Mouse (Mus musculus): Measurements from ENCODE around the gene Gmeb2. TPM values are rescaled to one million over a fixed set of nuclear protein-coding genes. Genes with fewer than 3 reads are reported as not detected.
A peak's percentile ranks its signal among the peaks of the same experiment; 100 is the strongest.

The Gmeb2 gene
- total RNA-seq, 2 experiments from 2014 or later: 14.8 to 15.2 TPM

DNA sequence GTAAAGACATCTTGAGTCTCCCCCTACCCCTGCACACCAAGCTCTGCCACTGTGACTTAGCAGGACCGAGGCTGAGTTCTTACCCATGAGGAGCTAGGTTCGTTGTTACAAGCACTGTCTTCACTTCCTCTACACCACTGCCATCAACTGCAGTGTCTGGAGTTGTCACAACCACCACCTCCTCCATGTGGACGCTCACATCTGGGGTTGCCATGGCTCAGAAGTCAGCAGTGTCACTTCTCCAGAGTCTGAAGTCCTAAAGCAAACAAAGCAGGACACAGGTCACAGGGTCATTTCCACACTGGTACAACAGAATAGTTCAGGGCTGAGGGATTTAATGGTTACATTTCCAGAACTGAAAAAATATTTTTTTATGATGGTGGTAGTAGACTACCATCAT lies 10.0 kb downstream of the Gmeb2 start:
- no peak for DNase-seq (ENCODE audit: low spot score in 2 of 2)

- peak in 1 of 2 experiments; percentile 10 for DNase-seq (ENCODE audit: low spot score in 2 of 2)
Measured at GRCm38 (mm10) chr2:181276766-181277165, 11.1 kb downstream of the Gmeb2 start.

- no peak for DNase-seq (ENCODE audit: low spot score in 2 of 2)
Measured at GRCm38 (mm10) chr2:181274639-181275038, 13.2 kb downstream of the Gmeb2 start.

DNA sequence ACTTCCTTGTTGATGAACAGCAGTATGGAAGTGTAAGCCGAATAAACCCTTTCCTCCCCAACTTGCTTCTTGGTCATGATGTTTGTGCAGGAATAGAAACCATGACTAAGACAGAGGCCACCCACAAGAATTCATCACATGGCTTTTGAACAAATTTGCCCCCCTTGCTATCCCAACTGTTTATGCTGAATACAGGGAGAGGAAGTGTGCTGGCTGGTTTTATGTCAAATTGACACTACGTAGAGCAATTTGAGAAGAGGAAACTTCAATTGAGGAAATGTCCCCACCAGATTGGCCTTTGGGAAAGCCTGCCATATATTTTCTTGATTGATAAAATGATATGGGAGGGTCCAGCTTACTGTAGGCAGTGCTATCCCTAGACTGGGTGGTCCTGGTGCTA lies 14.0 kb downstream of the Gmeb2 start:
- DNase-seq (ENCODE audit: low spot score in 2 of 2): no peak

DNA sequence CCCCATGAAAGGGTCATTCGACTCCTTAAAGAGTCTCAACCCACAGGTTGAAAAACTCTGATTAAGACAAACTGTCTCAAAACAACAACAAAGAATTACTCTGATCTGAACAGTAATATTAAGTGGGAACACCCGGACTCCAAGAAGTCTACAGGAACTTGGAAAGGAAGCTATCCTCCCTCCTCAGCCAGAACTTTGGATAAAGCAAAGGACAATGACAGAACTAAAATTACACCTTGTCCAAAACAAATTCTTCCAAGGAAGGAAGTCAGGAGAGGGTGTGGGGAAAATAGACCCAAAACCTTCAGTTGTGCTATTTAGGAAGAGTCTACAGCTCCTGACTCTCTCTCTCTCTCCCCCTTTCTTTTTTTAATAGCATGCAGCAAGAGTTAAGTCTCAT lies 15.7 kb downstream of the Gmeb2 start:
- no peak for DNase-seq (ENCODE audit: low spot score in 2 of 2)

DNA sequence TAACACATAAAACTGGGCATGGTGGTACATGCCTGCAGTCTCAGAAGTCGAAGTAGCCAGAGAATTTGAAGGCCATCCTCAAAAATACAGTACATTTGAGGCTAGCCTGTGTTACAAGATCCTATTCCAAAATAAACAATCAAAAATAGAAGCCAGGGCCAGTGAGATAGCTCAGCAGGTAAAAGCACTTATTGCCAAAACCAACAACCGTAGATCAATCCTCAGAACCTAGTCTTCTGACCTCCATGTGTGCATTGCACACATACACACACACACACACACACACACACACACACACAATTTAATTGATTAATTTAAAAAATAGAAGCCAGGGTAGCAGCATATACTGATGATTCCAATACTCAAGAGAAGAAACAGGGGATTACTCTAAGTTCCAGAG lies 21.0 kb downstream of the Gmeb2 start:
- no peak for DNase-seq (ENCODE audit: low spot score in 2 of 2)

DNA sequence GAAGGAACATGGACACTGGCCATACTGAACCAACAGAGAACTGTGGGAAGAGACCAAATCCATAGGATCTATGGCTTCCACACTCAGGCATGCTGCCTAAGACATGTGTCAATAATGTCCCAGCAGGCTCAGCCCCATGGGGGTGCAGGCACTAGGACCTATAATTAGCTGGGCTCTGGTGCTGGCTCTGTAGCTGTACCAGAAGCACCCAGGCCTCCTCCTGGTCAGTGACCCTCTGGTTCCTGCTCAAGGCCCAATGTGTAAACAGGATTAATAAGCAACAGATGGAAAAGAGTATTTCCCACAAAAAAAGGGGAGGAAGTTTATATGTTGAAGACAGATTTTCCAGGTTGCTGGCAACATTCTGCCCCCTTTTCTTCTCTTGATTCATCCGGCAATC lies 34.6 kb downstream of the Gmeb2 start:
- no peak for DNase-seq (ENCODE audit: low spot score in 2 of 2)

- DNase-seq (ENCODE audit: low spot score in 2 of 2): no peak
Measured at GRCm38 (mm10) chr2:181251841-181252240, 36.0 kb downstream of the Gmeb2 start.

- DNase-seq (ENCODE audit: low spot score in 2 of 2): no peak
Measured at GRCm38 (mm10) chr2:181249217-181249616, 38.6 kb downstream of the Gmeb2 start.

DNA sequence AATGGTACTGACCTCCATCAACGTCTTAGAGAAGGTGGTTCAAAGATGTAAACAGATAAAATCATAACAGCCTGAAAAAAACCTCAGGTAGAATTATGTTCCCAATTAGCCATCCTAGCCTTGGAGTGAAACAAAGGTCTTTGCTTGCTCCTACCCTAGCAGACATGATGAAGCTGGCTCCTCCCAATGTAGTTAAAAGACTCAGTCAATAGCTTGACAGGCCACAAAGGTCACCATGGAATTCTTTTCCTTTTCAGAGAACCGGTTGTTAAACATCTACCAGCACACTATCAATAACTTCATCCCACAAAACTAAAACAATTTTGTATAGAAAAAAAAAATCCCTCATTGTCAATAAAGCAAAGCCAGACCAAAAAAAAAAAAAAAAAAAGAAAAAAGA lies 42.8 kb downstream of the Gmeb2 start:
- DNase-seq (ENCODE audit: low spot score in 2 of 2): no peak

DNA sequence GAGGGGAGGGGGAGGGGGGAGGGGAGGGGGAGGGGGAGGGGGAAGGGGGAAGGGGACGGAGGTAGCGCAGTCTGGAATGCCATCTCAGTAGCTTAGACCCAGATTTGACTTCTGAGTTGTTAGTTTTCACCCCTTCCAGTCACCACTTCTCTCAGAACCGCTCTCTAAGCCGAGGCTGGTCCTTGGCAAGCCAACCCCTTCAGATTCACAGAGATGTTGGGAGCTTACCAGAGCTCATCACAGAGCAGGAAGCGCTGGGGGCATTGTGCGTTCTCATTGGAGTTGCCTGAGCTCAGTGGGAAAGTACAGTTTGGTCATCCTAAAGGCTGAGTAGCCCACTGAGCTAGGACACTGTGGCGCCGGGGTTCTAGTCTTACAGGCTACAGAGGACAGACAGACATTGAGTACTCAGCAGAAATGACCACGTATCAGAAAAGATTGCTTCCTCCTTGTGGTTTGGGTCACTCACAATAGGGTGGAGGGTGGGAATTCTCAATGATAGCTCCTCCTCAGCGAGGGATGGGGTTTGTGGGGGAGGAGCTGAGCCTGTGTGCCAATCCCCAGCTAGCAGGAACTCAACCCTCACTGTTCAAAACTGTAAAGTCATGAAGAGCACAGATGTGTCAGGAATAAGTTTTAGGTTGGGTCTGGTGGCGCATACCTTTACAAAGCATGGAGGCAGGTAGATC lies 44.0 kb downstream of the Gmeb2 start:
- DNase-seq (ENCODE audit: low spot score in 2 of 2): no peak

- DNase-seq (ENCODE audit: low spot score in 2 of 2): no peak
Measured at GRCm38 (mm10) chr2:181242314-181242665, 45.5 kb downstream of the Gmeb2 start.

GRCm38 (mm10) chr2:181241602-181242313 lies 46.1 kb downstream of the Gmeb2 start, which contains the start of gene Helz2:
TSS of gene Helz2 (minus strand) at chr2:181242027.
- DNase-seq (ENCODE audit: low spot score in 2 of 2): peak; percentile 58

DNA sequence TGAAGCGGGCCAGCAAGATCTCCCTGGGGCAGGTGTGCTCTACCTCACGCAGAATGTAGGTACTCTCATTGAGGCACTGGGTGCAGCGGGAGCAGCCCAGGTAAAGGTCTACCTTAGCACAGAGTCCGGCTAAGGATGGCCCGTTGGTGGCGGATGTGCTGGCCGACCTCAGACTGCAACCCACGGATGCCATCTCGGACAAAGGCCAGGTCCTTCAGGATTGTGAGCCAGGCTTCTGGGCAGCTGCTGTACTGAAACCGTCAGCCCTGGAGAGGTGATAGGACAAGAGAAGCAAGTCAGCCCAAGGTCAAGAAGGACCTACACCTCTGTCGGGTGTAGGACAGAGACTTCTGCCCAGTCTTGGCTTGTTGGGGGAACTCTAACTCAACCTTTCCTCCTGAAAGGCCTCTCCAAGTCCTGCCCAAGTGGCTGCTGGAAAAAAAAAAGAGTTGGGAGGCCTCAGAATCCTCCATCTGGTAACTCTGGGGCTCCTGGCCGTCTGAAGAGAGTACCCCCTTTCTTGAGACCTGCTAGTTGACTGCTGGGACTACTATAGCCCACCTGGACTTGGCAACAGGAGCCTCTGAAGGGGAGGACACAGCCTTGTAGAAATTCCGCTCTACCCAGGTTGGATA lies 46.9 kb downstream of the Gmeb2 start:
- no peak for DNase-seq (ENCODE audit: low spot score in 2 of 2)

DNA sequence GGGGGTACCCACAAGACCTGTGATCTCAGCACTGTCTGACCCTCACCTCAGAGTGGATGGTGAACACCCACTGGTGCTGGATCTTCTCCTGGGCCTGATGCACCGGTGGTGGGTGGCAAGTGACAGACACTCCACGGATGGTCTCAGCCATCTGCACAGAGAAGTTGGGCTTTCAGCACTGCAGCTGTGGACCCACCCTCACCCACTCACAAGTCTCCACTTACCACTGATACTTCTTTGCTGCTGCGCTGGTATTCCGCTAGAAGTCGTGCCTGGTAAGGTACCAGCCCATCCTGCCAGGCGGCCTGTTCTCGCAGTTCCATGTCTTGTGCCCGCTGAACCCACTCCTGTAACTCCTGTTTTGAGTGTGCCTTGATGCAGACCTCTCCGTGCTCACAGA lies 48.6 kb downstream of the Gmeb2 start:
- DNase-seq (ENCODE audit: low spot score in 2 of 2): no peak

- DNase-seq (ENCODE audit: low spot score in 2 of 2): no peak
Measured at GRCm38 (mm10) chr2:181238861-181239260, 49.0 kb downstream of the Gmeb2 start.

DNA sequence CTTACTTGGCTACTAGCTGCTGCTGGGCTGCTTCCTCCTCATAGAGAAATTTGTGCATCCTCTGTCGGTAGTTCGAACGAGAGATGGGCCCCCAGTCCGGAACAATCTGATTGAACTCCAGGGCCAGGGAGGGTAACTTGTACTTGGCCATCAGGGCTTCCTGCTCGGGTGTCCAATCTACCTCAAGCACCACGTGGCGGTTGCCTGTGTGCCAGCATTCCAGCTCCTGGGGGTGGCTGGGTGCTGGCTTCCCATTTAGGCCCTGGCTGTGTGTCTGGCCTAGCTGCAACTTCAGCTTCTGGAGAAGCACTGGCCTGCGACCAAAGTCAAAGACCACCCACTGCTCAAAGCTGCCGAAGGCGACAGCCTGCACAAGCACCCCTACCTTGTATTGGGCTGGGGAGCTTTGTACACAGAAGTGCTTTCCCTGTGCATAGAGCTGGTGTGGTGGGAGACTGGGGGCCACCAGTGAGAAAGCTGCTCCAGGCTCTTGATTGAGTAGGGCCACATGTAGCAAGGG lies 49.7 kb downstream of the Gmeb2 start:
- no peak for DNase-seq (ENCODE audit: low spot score in 2 of 2)

DNA sequence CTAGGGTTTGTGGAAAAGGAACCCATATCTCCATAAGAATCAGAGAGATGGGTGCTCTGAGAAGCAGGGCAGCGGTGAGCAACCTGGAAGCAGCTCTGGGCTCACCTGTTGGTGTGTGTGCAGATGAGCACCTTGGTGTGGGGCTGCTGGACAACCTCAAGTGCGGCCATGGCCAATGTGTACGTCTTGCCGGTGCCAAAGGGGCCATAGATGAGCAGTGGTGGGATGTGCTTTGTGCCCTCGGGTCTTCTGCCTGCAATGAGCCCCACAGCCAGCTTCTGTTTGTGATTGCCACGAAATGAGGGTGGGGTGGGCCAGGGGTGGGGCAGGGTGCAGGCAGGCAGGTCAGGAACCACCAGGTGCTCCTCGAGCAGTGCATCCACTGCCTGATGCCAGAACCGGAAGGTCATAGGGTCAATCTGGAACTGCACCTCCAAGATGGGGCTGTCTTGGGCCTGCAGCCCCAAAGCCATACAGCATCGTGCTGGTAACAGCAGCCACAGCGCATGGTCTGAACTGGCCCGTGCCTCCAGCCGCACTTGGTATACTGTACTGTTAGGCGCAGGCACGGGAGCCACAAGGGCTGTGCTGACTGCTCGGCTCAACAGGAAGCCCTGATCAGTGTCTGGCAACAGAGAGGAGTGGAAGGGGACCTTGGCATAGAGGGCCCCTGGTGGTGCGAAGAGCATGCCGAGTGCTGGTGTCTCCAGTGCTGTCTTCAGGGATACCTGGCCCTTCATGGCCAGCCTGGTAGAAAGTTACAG lies 50.4 kb downstream of the Gmeb2 start:
- DNase-seq (ENCODE audit: low spot score in 2 of 2): no peak

GRCm38 (mm10) chr2:181235681-181236566 lies 51.9 kb downstream of the Gmeb2 start:
- no peak for DNase-seq (ENCODE audit: low spot score in 2 of 2)

GRCm38 (mm10) chr2:181234680-181235079 lies 53.2 kb downstream of the Gmeb2 start:
- DNase-seq (ENCODE audit: low spot score in 2 of 2): no peak

All from adrenal gland, adult 18-20 months (tissue).